Mouse (Mus musculus): Measurements from ENCODE around the gene Icam5.
A peak's percentile ranks its signal among the peaks of the same experiment; 100 is the strongest.
"Not testable (repeated sequence)": the region's sequence is repeated elsewhere in the genome, so short reads cannot be mapped to it uniquely, and the experiment has no call there.

Icam5 gene

DNA sequence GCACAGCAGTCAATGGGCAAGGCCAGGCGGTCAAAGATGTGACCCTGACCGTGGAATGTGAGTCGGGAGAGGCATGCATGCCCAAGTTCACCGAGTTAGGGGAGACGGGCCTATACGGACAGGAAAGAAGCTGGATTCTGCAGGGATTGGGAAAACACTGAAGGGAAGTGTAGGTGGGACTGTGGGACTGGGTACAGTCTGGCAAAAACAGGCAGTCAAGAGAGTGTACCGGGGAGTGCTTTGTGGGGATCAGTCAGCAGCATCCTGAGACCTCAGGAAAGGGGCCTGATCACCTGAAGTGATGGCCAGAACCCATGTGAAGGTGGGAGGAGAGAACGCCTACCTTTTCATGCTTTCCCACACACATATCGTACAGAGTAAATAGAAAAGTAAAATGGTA, 3.7 kb downstream of the Icam5 start:
- no peak for DNase-seq (ENCODE audit: low read depth, low spot score)

DNA sequence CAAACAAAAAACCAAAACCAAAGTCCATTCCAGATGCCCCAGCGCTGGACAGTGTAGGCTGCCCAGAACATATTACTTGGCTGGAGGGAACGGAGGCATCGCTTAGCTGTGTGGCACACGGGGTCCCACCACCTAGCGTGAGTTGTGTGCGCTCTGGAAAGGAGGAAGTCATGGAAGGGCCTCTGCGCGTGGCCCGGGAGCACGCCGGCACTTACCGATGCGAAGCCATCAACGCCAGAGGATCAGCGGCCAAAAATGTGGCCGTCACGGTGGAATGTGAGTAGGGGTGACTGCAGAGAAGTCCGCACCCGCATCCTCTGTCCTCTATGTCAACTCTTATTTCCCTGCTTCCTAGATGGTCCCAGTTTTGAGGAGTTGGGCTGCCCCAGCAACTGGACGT, 4.3 kb downstream of the Icam5 start:
- DNase-seq (ENCODE audit: low read depth, low spot score), result no peak

DNA sequence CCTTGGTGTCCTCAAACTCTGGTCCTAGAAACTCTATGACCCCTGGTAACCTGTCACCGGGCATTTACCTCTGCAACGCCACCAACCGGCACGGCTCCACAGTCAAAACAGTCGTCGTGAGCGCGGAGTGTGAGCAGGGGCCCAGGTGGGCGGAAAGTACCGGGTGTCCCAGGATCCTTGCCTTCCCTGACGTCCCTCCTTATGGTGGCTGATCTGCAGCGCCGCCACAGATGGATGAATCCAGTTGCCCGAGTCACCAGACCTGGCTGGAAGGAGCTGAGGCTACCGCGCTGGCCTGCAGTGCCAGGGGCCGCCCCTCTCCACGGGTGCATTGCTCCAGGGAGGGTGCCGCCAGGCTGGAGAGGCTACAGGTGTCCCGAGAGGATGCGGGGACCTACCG, 4.8 kb downstream of the Icam5 start:
- no peak for DNase-seq (ENCODE audit: low read depth, low spot score)

DNA sequence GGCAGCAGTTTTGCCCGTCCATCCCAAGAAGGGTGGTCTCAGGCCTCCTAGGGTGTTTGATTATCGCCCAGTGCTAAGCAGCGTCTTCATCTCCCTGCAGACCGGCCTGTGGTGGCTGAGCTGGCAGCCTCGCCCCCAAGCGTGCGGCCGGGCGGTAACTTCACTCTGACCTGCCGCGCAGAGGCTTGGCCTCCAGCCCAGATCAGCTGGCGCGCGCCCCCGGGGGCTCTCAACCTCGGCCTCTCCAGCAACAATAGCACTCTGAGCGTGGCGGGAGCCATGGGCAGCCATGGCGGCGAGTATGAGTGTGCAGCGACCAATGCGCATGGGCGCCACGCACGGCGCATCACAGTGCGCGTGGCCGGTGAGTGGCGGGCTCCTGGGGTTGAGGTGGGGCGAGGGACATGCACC, 5.6 kb downstream of the Icam5 start:
- no peak for DNase-seq (ENCODE audit: low read depth, low spot score)

DNA sequence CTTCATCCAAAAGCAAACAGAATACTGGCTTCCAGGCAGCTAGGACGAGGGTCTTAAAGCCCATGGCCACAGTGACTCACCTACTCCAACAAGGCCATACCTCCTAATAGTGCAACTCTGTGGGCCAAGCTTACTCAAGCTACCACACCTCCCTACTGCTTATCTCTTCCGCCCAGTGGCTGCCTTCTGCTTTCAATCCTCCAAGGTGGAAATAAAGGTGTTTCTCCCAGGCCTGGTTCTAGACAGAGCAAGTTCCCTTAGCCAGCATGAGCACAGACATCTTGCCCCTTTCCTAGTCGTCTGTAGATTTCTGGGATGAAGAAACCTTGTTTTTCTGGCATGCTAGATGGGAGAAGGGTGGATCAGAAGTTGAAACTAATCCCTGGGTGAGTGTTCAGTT, 7.9 kb downstream of the Icam5 start:
- no peak for DNase-seq (ENCODE audit: low read depth, low spot score)

DNA sequence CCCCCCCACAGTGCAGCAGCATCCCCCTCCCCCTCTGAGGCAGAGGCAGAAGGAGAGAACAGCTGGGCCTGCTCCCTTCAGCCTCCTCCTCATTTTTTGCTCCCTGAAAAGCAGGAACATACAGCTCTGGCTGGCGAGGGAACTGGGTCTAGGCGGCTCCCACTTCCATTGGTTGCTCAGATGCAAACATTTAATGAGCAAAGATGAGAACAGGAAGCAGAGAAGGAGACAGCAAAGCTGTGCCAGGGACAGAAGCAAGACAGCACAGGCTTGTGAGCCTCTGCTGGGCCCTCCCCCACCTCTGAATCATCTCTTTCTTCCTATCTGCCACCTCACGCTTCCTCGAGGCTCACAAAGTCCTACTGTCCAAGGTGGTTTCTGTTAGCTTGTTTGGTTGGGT, 9.4 kb downstream of the Icam5 start:
- DNase-seq (ENCODE audit: low read depth, low spot score), result no peak

DNA sequence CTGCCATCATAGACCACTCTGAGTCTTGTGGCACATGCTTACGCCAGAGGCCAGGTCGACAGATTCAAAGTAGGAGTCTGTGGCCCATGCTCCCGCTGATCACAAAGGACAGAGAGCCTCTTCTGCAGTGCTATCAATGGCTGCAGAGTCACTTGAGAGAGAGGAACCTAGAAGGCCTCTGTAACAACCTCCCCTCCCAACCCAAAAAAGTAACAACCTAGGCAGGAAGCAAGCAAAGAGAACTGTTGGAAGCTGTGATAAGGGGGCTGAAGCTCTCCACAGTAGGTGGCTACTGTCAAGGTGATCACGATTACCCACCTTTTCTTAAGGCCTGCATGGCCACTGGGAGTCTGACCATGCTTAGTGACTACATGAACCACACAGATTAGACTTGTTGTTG, 11.7 kb downstream of the Icam5 start:
- DNase-seq (ENCODE audit: low read depth, low spot score), result no peak

DNA sequence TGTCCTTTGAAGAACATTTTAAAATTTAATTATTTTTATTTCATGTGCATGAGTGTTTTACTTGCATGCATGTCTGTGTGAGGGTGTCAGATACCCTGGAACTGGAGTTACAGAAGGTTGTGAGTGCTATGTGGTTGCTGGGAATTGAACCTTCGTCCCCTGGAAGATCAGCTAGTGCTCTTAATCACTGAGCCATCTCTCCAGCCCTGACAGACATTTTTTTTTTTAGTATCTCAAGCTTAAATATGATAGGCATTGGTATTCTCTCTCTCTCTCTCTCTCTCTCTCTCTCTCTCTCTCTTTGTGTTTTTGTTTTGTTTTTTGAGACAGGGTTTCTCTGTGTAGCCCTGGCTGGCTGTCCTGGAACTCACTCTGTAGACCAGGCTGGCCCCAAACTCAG, 12.9 kb downstream of the Icam5 start:
- DNase-seq (ENCODE audit: low read depth, low spot score), result not testable (repeated sequence)

DNA sequence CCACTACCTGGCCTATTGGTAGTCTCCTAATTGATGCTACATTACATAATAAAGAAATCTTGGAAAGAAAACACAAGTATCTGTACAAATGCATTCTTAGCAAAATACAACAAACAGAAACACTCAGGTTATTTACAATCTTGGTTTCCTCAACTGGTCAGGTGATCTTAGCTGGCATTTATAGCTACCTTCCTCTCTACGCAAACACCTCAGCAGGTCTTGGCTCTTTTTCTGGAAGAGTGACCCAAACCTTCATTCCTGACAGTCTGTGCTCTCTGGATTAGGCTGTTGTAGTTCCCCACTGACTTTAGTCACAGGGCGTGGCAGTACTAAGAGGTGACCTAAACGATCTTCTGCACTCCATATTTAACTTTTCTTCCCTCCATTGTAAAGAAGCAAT, 13.4 kb downstream of the Icam5 start:
- no peak for DNase-seq (ENCODE audit: low read depth, low spot score)

DNA sequence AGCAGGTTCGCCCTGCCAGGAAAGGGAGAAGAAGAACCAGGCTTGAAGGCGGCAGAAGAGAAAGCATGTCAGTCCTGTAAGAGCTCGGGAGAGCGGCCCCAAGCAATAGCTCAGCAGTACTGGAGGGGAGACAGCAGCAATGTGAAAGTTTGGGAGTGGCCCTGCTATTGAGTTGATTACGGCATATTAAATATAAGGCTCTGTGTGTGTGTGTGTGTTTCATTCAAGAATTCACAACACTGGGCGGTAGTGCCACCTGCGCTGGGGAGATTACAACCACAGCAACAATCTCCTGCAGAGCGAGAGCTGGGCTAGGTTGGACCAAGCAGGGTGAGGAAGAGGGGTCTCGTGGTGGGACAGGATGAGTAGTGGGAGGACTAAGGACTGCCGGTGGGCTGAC, 19.7 kb downstream of the Icam5 start:
- no peak for DNase-seq (ENCODE audit: low read depth, low spot score)

DNA sequence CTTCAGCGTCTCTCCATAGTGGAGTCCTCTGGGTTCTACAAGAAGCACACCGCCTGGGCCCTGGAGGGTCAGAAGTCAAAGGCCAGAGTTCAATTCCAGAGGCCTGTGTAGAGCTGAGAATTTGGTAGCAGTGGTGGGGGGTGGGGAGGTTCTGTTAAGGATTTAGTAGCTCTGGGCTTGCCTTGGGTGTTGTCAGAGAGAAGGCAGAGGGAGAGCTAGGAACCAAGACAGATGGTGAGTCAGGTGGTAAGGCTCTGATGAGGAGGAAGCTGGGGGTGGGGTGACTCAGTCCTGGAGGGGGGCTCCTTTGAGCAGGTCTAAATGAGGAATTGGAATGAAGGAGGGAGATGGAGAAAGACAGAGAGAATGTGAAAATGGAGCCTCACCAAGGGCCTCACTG, 31.1 kb downstream of the Icam5 start:
- no peak for DNase-seq (ENCODE audit: low read depth, low spot score)

DNA sequence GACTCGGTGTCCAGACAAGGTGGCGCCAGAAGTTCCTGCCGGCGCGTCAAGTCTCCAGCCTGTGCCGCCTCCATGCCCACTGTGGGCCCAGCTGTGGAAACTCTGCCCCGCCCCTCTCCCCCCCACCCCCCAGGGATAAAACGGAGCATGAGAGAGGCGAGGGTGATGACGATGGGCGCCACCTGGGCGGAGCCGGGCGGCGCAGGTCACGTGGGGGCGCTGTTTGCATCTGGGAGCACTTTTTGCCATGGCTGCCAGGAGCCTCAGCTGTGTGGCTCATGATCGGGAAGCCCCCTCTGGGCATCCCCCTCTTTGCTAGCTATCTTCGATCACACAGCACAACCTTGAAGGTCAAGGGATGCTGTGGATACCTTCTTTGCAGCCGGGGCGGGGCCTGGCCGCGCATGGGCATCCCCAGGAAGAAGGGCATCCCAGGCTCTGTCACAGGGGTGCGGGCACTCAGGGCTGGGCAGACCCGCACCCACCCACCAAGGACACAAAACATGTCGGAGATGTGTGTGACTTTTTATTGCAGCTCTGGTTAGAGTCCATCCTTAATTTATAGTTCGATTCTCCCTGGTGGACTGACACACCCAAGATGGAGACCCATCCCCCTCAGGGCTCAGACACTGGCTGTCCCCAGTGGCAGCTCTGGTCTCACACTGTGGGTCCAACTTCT, 35.3 kb downstream of the Icam5 start, which contains the start of gene Zglp1:
Gene Zglp1, minus strand, starts transcription at position 88 of the 679 bp plus-strand sequence.
- DNase-seq (ENCODE audit: low read depth, low spot score), result no peak

DNA sequence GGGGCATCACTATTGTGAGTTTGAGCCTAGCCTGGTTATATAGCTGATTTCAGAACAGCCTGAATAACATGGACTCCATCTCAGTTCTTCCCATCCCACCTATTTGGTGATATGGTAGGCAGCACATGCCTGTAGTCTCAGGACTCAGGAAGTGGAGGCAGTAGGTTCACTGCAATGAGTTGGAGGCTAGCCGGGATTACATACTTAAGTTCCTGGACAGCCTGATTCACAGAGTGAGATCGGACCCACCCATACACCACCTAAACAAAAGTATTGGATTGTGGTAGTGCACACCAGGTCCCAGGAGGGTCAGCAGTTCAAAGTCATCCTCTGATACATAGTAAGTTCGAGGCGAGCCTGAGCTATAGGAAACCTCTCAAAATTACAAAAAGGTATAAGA, 40.8 kb downstream of the Icam5 start:
- peak; percentile 14 for DNase-seq (ENCODE audit: low read depth, low spot score)

DNA sequence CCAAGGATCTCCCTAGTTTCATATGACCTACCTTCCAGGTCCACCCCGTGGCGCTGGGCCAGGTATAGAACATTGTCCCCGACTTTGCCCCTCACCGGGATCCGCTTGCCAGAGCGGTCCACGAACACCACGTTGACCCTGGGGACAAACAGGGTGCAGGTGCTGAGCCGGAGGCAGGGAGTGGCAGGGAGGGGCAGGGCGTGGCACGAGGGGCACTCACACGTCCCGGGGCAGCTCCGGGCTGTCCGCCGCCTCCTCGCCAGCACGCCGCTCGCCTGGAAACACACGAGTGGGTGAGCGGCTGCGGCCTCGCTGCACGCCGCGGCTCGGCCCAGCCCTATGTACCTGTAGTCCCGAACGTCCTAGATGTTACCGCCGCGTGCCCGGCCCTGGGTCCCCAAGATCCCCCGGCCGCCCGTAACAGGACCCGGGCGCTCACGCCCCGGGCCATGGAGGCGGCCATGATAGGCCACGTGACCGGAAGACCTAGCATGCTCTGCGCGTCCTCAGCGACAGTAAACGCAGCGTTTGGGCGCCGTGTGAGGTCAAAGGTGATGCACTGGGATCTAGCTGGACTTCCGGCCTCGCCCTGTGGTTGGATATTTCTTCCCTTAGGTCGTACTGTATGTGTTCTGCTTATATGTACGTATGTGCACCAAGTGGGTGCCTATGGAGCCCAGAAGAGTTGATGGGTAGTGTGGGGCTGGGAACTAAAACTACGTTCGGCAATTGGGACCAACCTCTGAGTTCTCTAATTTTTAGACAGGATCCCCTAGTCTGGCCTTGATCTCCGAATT, 41.4 kb downstream of the Icam5 start, which contains the start of the genes Gm49373 and Fdx1l:
Gene Gm49373, minus strand, starts transcription at position 53 of the 797 bp plus-strand sequence.
Gene Fdx1l, minus strand, starts transcription at position 571 of the 797 bp plus-strand sequence.
- DNase-seq (ENCODE audit: low read depth, low spot score), result peak; percentile 86

DNA sequence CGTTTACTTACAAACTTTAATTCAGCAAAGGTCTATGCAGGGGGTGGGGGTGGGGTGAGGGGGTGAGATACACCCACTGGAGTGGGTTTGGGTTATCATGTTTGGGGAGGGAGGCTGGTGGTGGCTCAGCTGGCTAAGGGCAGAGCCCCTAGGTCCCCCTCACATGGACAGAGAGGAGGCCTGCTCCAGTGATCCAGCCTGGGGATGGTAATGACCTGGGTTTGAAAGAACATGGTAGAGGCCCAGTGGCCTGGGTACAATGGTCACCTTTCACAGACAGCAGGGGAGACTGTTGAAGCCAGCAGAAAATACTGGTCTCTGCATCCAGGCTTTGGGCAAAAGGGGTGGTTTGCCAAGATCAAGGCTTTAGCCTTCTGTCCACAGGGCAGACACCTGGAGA, 42.3 kb downstream of the Icam5 start:
- DNase-seq (ENCODE audit: low read depth, low spot score), result no peak

DNA sequence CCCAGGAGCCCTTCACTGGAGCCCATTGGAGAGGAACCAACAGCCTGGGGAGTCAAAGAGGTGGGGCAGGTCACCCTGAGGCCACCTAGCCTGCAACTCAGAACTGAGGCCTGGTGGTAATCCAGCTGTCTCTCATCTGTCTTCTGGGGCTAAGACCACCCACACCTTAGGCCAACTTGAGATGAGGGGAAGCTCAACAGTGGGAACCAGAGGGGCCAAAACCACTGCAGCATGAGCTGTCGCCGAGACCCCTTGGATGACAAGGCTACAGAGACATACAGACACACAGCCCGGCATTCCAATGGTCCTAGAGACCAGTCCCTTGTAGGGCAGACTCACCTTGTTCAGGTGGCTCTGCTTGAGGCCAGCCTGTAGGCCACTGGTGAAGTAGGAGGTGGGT, 43.8 kb downstream of the Icam5 start:
- no peak for DNase-seq (ENCODE audit: low read depth, low spot score)

DNA sequence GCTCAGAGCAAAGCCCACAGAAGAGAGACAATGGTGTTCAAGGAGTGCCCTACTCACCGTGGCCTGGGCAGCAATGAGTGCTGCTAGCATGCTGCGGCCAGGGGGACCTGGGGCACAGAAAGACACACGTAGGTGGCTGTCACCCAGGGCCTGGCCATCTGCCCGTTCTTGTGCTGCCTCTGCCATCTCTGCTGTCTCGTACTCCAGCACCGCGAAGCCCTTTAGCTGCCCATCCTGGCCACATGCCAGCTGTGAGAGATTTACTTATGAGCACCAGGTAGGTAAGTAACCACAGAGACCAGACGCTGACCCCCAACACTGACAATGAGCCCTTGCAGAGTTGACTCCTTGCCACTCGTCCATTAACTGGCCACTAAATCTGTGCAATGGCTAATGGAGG, 49.3 kb downstream of the Icam5 start:
- no peak for DNase-seq (ENCODE audit: low read depth, low spot score)

DNA sequence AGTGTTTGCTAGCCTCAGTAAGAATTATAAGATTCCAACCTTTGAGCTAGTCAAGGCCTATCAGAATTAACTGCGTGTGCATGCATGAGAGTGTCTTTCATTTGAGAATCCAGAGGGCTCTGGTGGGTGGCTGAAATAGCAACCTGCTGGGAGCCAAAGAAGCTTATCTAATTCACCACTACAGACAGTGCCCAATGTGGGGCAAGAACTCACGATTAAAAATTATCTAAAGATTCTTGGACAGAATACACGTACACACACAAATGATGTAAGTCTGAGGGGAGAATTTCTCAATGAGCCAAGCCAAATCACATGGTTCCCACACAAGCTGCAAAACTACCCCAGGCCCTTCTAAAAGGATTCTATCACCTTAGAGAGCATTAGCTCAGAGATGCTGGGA, 51.5 kb downstream of the Icam5 start:
- DNase-seq (ENCODE audit: low read depth, low spot score), result no peak

Measured in forelimb bud, embryonic 11.5 days (tissue).